Mouse (Mus musculus): ENCODE measurements around the gene Fosb. TPM values are rescaled to one million over a fixed set of nuclear protein-coding genes. Genes with fewer than 3 reads are reported as not detected.

The Fosb gene
- polyA plus RNA-seq, 1 experiment from 2014 or later: 0.10 TPM

Other genes starting within 250 kb of the Fosb start
- gene Dmwd, start 233.8 kb downstream of the Fosb start, polyA plus RNA-seq (2015; fragmentation: Nextera tagmentation; extraction: Ambion mirVana): 6.4 and 6.7 TPM in 2 replicates
- 54.6 and 59.3 TPM in 2 replicates for gene Dmpk, start 226.2 kb downstream of the Fosb start, polyA plus RNA-seq (2015; fragmentation: Nextera tagmentation; extraction: Ambion mirVana)
- gene Six5, start 215.5 kb downstream of the Fosb start, polyA plus RNA-seq (2015; fragmentation: Nextera tagmentation; extraction: Ambion mirVana): 7.3 and 7.5 TPM in 2 replicates
- gene Gm4969, start 191.7 kb downstream of the Fosb start, polyA plus RNA-seq (2015; fragmentation: Nextera tagmentation; extraction: Ambion mirVana): 1.5 and 2.1 TPM in 2 replicates
- 10.8 and 11.0 TPM in 2 replicates for gene Fbxo46, start 190.2 kb downstream of the Fosb start, polyA plus RNA-seq (2015; fragmentation: Nextera tagmentation; extraction: Ambion mirVana)
- 10.5 and 11.1 TPM in 2 replicates for gene Qpctl, start 160.8 kb downstream of the Fosb start, polyA plus RNA-seq (2015; fragmentation: Nextera tagmentation; extraction: Ambion mirVana)
- gene Snrpd2, start 160.3 kb downstream of the Fosb start, polyA plus RNA-seq (2015; fragmentation: Nextera tagmentation; extraction: Ambion mirVana): 119 and 132 TPM in 2 replicates
- 3.1 and 3.6 TPM in 2 replicates for gene Gipr, start 143.9 kb downstream of the Fosb start, polyA plus RNA-seq (2015; fragmentation: Nextera tagmentation; extraction: Ambion mirVana)
- 7.1 and 8.4 TPM in 2 replicates for gene Eml2, start 133.6 kb downstream of the Fosb start, polyA plus RNA-seq (2015; fragmentation: Nextera tagmentation; extraction: Ambion mirVana)
- 1.6 and 2.1 TPM in 2 replicates for gene Gpr4, start 97.5 kb downstream of the Fosb start, polyA plus RNA-seq (2015; fragmentation: Nextera tagmentation; extraction: Ambion mirVana)
- gene Opa3, start 81.7 kb downstream of the Fosb start, polyA plus RNA-seq (2015; fragmentation: Nextera tagmentation; extraction: Ambion mirVana): 40.6 and 40.9 TPM in 2 replicates
- gene Vasp, start 38.2 kb downstream of the Fosb start, polyA plus RNA-seq (2015; fragmentation: Nextera tagmentation; extraction: Ambion mirVana): 106 and 120 TPM in 2 replicates
- 0.29 and 0.32 TPM in 2 replicates for gene Ppm1n, start 30.0 kb downstream of the Fosb start, polyA plus RNA-seq (2015; fragmentation: Nextera tagmentation; extraction: Ambion mirVana)
- gene Rtn2, start 27.4 kb downstream of the Fosb start, polyA plus RNA-seq (2015; fragmentation: Nextera tagmentation; extraction: Ambion mirVana): 10.3 and 11.8 TPM in 2 replicates
- gene Ercc1, start 34.7 kb upstream of the Fosb start, polyA plus RNA-seq (2015; fragmentation: Nextera tagmentation; extraction: Ambion mirVana): 45.8 and 51.3 TPM in 2 replicates
- gene Cd3eap, start 49.4 kb upstream of the Fosb start, polyA plus RNA-seq (2015; fragmentation: Nextera tagmentation; extraction: Ambion mirVana): 19.1 and 24.3 TPM in 2 replicates
- 3.1 and 4.2 TPM in 2 replicates for gene Ppp1r13l, start 49.7 kb upstream of the Fosb start, polyA plus RNA-seq (2015; fragmentation: Nextera tagmentation; extraction: Ambion mirVana)
- gene Ercc2, start 72.0 kb upstream of the Fosb start, polyA plus RNA-seq (2015; fragmentation: Nextera tagmentation; extraction: Ambion mirVana): 15.5 and 17.6 TPM in 2 replicates
- gene Klc3, start 94.1 kb upstream of the Fosb start, polyA plus RNA-seq (2015; fragmentation: Nextera tagmentation; extraction: Ambion mirVana): 2.7 and 2.9 TPM in 2 replicates
- gene Ckm, start 94.7 kb upstream of the Fosb start, polyA plus RNA-seq (2015; fragmentation: Nextera tagmentation; extraction: Ambion mirVana): 15.3 and 17.6 TPM in 2 replicates
- 3.7 and 4.4 TPM in 2 replicates for gene Mark4, start 148.8 kb upstream of the Fosb start, polyA plus RNA-seq (2015; fragmentation: Nextera tagmentation; extraction: Ambion mirVana)
- gene Exoc3l2, start 153.3 kb upstream of the Fosb start, polyA plus RNA-seq (2015; fragmentation: Nextera tagmentation; extraction: Ambion mirVana): 0.27 and 0.46 TPM in 2 replicates
- 1.4 and 2.0 TPM in 2 replicates for gene Bloc1s3, start 198.3 kb upstream of the Fosb start, polyA plus RNA-seq (2015; fragmentation: Nextera tagmentation; extraction: Ambion mirVana)
- 147 and 159 TPM in 2 replicates for gene Trappc6a, start 198.3 kb upstream of the Fosb start, polyA plus RNA-seq (2015; fragmentation: Nextera tagmentation; extraction: Ambion mirVana)
- 0.06 and 0.07 TPM in 2 replicates for gene Nkpd1, start 207.8 kb upstream of the Fosb start, polyA plus RNA-seq (2015; fragmentation: Nextera tagmentation; extraction: Ambion mirVana)